Mouse (Mus musculus) C2C12 (cell line): ENCODE data around the gene Clta. TPM values are rescaled to one million over a fixed set of nuclear protein-coding genes. Genes with fewer than 3 reads are reported as not detected.

Experiments used
- H3K27me3 ChIP-seq: one replicate; pipeline ENCODE4 v1.6.1; 2011; ENCODE audit not compliant: control insufficient read depth, insufficient read depth, insufficient read length
- H3K36me3 ChIP-seq: one replicate; pipeline ENCODE4 v1.6.1; 2011; ENCODE audit not compliant: control insufficient read depth, insufficient read depth
- H3K4me3 ChIP-seq: one replicate; pipeline ENCODE4 v1.5.1; 2011; ENCODE audit warnings: mild to moderate bottlenecking, control low read depth; ENCODE audit not compliant: poor library complexity, insufficient read depth, severe bottlenecking
- H3K79me2 ChIP-seq: one replicate; pipeline ENCODE4 v1.6.1; 2011; ENCODE audit not compliant: control insufficient read depth, insufficient read depth
- H3K79me3 ChIP-seq: one replicate; pipeline ENCODE4 v1.6.1; 2011; ENCODE audit warnings: low read depth, control low read depth
- H3ac ChIP-seq: one replicate; pipeline ENCODE3; 2011; ENCODE audit warnings: low read depth; ENCODE audit not compliant: control insufficient read depth, insufficient read length
- CEBPB ChIP-seq: IDR thresholded peaks from one replicate; pipeline ENCODE4 v1.6.1; 2011; ENCODE audit warnings: low read depth, mild to moderate bottlenecking, control low read depth, moderate library complexity
- CTCF ChIP-seq: IDR thresholded peaks from one replicate; pipeline ENCODE4 v1.5.1; 2011; ENCODE audit not compliant: control insufficient read depth, insufficient read depth, insufficient read length
- FOSL1 ChIP-seq: IDR thresholded peaks from one replicate; pipeline ENCODE4 v1.8.0; 2011; ENCODE audit warnings: mild to moderate bottlenecking, low read length; ENCODE audit not compliant: poor library complexity, insufficient read depth, severe bottlenecking
- MAX ChIP-seq: IDR thresholded peaks from one replicate; pipeline ENCODE4 v1.6.1; 2011; ENCODE audit warnings: mild to moderate bottlenecking, control low read depth
- MYOD1 ChIP-seq: IDR thresholded peaks from one replicate; pipeline ENCODE4 v1.6.1; 2011; ENCODE audit warnings: low read depth; ENCODE audit not compliant: control insufficient read depth, insufficient read length
- MYOG ChIP-seq: IDR thresholded peaks from one replicate; pipeline ENCODE4 v1.6.1; 2011; ENCODE audit not compliant: control insufficient read depth, insufficient read length; ENCODE audit errors: extremely low read depth
- USF1 ChIP-seq: IDR thresholded peaks from one replicate; pipeline ENCODE4 v1.6.1; 2011; ENCODE audit warnings: low read depth, mild to moderate bottlenecking, control low read depth, moderate library complexity
- polyA plus RNA-seq: library from polyadenylated mRNA; unstranded; fragments of >200 nt; fragmentation: generic; extraction: Trizol; gene quantifications from one replicate; pipeline ENCODE4 v1.2.1, GENCODE M21; 2012; ENCODE audit warnings: missing spikeins

Clta gene
- polyA plus RNA-seq, 1 experiment, result 470 TPM

GRCm38 (mm10) chr4:43978521-43979443 lies 25.5 kb upstream of the Clta start:
- no peak overlapping the region for H3ac ChIP-seq
- H3K4me3 ChIP-seq, result no peak overlapping the region
- peak; percentile 77 for TF ChIP-seq MYOD1
- no peak for TF ChIP-seq CTCF
- peaks cover 42% of the 10 kb centered on the region for H3K36me3 ChIP-seq
- H3K79me3 ChIP-seq, result no peaks in the 10 kb centered on the region
- H3K27me3 ChIP-seq, result no peaks in the 10 kb centered on the region
- H3K79me2 ChIP-seq, result peaks cover 5% of the 10 kb centered on the region

GRCm38 (mm10) chr4:43979746-43980145 lies 24.5 kb upstream of the Clta start:
- no peaks in the 10 kb centered on the region for H3K27me3 ChIP-seq
- TF ChIP-seq MYOD1, result no peak
- TF ChIP-seq MAX, result no peak
- no peak for TF ChIP-seq MYOG
- TF ChIP-seq CEBPB, result no peak
- H3ac ChIP-seq, result no peak overlapping the region
- H3K4me3 ChIP-seq, result no peak overlapping the region
- peaks cover 32% of the 10 kb centered on the region for H3K36me3 ChIP-seq
- H3K79me3 ChIP-seq, result no peaks in the 10 kb centered on the region
- H3K79me2 ChIP-seq, result no peaks in the 10 kb centered on the region

GRCm38 (mm10) chr4:43980236-43980635 lies 24.0 kb upstream of the Clta start:
- no peak overlapping the region for H3ac ChIP-seq
- no peaks in the 10 kb centered on the region for H3K79me2 ChIP-seq
- TF ChIP-seq CEBPB (no peak), USF1 (no peak), MAX (no peak), MYOD1 (no peak), CTCF (no peak), FOSL1 (no peak), MYOG (no peak)
- no peaks in the 10 kb centered on the region for H3K79me3 ChIP-seq
- no peaks in the 10 kb centered on the region for H3K27me3 ChIP-seq
- H3K4me3 ChIP-seq, result no peak overlapping the region
- H3K36me3 ChIP-seq, result peaks cover 28% of the 10 kb centered on the region

GRCm38 (mm10) chr4:43980846-43981245 lies 23.4 kb upstream of the Clta start:
- Histone ChIP-seq H3K4me3 (no peak overlapping the region), H3ac (no peak overlapping the region), H3K79me3 (no peaks in the 10 kb centered on the region), H3K79me2 (no peaks in the 10 kb centered on the region), H3K27me3 (no peaks in the 10 kb centered on the region), H3K36me3 (peaks cover 28% of the 10 kb centered on the region)
- TF ChIP-seq CEBPB (no peak), MAX (no peak), CTCF (no peak), FOSL1 (no peak), MYOG (no peak), USF1 (no peak), MYOD1 (no peak)

- no peak overlapping the region for H3K4me3 ChIP-seq
- H3ac ChIP-seq, result no peak overlapping the region
- no peaks in the 10 kb centered on the region for H3K79me2 ChIP-seq
- no peaks in the 10 kb centered on the region for H3K79me3 ChIP-seq
- H3K27me3 ChIP-seq, result no peaks in the 10 kb centered on the region
- TF ChIP-seq FOSL1, result no peak
- TF ChIP-seq CTCF, result no peak
- H3K36me3 ChIP-seq, result peaks cover 28% of the 10 kb centered on the region
Observed at GRCm38 (mm10) chr4:43981251-43981650, 23.0 kb upstream of the Clta start.

- Histone ChIP-seq H3K79me3 (no peaks in the 10 kb centered on the region), H3K36me3 (peaks cover 28% of the 10 kb centered on the region), H3K4me3 (no peak overlapping the region), H3K79me2 (no peaks in the 10 kb centered on the region), H3ac (peak overlapping the region; percentile 53), H3K27me3 (no peaks in the 10 kb centered on the region)
- TF ChIP-seq MYOG (no peak), MAX (peak; percentile 59), CTCF (peak; percentile 93)
Observed at GRCm38 (mm10) chr4:43982053-43982732, 22.1 kb upstream of the Clta start.
